Mouse (Mus musculus) cerebellum, adult 8-10 months (tissue): ENCODE measurements around the gene Mfsd4b2.

Experiments used
- DNase-seq: peaks from one replicate; pipeline ENCODE4 v3.0.0; 2022

Mfsd4b2 gene

GRCm38 (mm10) chr10:39888621-39889020, 38.1 kb downstream of the Mfsd4b2 start:
- no peak for DNase-seq
